Mouse (Mus musculus): ENCODE measurements at regions not wholly inside any gene's neighbourhood (a gene's known extent, or its start where the extent isn't known, plus 50 kb on each side); places are given as distances from the start of the nearest gene placed in this dataset.

DNA sequence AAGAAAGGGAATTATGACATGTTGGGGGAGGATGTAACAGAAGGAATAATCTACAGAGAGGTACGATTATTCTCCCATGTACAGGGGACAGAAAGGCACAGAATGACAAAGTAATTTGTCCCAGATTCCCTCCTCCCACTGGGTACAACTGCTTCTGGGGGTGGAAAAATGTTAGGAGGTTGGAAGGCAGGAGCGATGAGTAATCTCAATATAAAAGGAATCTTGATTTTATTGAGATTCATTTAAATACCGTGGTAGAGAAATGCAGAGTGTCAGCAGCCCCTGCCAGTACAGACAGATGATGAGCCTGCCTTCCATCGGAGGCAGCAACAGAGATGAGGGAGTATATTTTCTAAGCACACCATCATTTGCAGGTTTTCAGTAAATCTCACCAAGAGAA lies 107.1 kb upstream of the Dpt start:
- no peak for TF ChIP-seq CTCF (IDR thresholded peaks at IDR 0.05; ENCODE audit: extremely low read depth, insufficient read depth, insufficient read length, insufficient replicate concordance)
- TF ChIP-seq POLR2A (IDR thresholded peaks at IDR 0.05; ENCODE audit: low read depth, low read length) = no peak
